Mouse (Mus musculus) mouse embryonic stem cell (cell line): ENCODE data around the gene B3gnt9.

Experiments used
- in situ Hi-C, 2 experiments: fragments of 300-500 bp; cut with MboI; formaldehyde crosslinking; loops; 1 replicate in 1 of 2; 3 replicates in 1 of 2; pipeline ENCODE4 v1.14.3; 2019 to 2020; ENCODE audit warnings: low sequenced_read_pairs in 2 of 2, low pct_unique_long_range_greater_than_20kb in 1 of 2, mixed read lengths in 1 of 2; ENCODE audit not compliant: unreplicated experiment in 1 of 2

B3gnt9 gene

GRCm38 (mm10) chr8:105264024-105264982, 9.3 kb upstream of the B3gnt9 start, which contains the start of the genes Tradd and Fbxl8:
Tradd (minus strand) TSS chr8:105264609.
Fbxl8 (plus strand) TSS chr8:105264648.
- in situ Hi-C loops = no loop called here

- in situ Hi-C loops = no loop called here
Observed at GRCm38 (mm10) chr8:105263244-105263912, 8.4 kb upstream of the B3gnt9 start.

- in situ Hi-C loops = no loop called here
Observed at GRCm38 (mm10) chr8:105261326-105261980, 6.5 kb upstream of the B3gnt9 start.

DNA sequence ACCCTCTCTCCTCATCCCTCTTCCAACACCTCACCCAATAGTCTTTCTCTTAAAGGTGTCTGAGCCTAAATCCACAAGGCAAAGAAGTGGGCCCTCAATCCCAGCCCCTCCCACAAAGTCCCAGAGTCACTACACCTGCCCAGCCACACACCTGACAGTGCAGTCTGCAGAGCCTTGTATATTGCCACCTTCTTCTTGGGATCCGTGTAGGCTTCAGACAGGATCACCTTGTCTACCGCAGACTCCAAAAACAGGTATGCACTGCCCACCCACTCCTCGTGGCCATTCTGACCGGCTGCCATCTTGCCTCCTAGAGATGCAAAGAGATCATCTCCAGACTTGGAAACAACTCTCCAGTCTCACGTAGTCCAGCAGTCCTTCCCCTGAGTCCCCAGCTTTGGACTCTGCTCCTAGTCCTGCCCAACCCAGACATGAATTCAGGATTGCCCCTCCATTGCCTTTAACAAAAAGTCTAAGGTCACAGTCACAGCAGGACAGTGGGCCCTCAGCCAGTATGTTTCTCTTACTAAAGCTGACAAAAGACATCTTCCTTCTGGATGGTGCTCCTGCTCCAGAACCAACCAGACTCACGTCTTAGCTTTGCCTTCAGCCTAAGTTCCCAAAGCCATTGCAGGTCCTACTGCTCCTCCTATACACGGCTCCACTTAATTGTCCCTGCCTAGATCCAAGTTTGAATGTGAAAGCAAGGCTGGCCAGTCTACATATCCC, 5.6 kb upstream of the B3gnt9 start:
- in situ Hi-C loops = no loop called here

- in situ Hi-C loops = no loop called here
Observed at GRCm38 (mm10) chr8:105259721-105260320, 4.9 kb upstream of the B3gnt9 start.

DNA sequence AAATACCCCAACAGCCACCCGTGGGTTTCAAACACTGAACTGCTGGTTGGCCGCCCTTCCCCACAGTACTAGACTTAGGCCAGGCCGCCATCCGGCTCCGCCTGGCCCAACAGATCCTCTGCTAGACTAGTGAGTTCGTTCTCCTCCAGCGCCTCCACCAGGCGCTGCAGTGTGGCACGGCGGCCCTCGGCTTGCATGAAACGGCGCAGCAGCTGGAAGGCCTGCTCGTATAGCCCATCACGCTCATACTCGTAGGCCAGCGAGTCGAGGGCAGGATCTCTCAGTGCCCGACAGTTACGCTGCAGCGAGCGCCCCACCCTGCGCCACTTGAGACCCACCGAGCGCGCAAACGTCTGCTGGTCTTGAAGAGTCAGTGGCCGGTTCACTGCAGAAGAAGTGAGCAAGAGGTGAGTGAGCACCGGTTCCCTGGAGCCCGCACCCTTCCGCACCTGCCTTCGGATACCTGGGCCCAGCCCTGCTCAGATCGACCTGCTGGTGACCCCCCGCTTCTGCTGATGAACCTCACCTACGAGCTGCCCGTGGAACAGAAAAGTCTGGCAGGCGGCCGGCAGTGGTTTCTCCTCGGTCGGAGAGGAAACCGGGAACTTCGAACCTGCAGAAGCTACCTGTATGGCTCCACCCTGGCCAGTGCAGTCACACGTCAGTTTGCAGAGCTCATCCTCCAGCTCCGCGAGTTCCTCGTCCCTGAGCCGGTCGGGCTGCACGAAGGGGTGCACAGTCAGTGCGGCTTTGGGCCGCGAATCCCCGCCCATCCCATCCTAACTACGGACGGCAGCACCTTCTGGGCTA, 4.2 kb upstream of the B3gnt9 start:
- in situ Hi-C loops = no loop called here

- in situ Hi-C loops = no loop called here
Observed at GRCm38 (mm10) chr8:105257318-105258114, 2.6 kb upstream of the B3gnt9 start.

DNA sequence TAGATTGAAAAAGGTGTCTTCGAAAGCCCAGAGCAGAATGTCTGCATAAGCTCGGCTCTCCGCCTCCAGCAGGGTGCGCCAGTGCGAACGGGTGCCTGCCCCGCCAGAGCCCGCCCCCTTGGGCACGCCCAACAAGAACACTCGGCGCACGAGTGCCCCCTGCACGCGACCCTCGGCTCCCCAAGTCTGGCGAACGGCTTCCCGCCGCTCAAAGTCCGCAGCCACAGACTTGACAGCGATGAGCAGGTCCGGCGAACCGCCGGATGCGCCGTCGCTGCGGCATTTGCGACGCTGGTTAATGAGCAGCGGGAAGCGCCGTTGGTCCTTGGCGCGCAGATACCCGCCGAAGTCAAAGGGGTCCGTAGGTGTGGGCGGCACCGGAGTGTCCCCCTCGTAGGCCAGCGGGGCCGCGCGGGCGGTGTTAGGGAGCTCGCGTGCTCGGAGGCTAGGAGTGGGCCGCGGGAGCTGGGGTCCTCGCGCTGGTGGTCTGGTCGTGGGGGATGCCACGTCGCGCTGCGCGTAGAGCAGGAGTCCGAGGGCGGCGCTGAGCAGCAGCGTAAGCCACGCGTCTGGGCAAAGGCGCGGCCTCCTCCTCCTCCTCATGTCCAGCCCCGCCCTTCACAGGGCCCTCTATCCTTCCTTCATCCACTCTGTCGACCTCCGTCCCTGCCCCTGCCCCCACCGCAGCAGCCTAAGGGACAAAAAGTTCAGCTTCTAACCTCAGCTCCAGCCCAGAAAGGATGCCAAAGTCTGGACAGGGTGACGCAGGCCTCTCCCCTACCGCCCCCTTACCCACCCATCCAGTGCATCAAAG, 594 bp downstream of the B3gnt9 start:
- in situ Hi-C loops = no loop called here

GRCm38 (mm10) chr8:105253766-105254151, 1.2 kb downstream of the B3gnt9 start:
- in situ Hi-C loops = no loop called here

DNA sequence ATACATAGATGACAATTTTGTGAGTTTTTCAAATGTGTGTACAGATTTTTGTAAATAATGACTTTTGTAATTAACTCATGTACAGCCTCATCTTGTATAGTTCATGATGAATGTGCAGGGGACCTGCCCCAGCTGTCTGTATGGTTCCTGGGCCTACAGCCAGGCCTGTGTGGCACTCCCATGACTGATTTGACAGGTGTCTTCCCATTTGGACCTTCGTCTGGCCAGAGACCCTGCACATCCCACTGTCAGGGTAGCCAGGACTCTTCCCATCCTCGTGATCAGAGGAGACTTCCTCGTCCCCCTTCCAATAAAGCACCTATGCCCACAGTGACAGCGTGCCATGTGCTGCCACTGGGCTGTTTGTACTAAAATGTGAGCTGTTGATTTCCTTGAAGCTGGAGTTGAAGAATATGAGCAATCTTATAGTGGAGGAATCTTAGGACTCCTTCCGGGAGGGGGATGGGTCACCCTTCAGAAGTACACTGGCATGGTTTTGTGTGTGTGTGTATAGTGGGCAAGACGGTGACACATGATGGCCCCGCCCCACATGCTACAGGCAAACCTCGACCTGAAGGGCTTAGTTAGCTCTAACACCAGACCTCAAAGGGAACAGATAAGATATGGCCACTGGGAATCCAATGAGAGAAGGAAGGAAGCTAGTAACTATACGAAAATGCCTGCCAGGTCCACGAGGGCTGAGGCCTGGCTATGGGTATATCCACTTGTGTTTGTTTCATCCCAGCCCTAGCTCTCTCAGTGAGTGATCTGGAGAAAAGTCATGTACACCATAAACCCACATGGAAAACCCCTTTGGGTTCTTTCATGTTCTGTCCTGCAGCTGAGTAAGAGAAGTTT, 2.0 kb downstream of the B3gnt9 start:
- in situ Hi-C loops = no loop called here

DNA sequence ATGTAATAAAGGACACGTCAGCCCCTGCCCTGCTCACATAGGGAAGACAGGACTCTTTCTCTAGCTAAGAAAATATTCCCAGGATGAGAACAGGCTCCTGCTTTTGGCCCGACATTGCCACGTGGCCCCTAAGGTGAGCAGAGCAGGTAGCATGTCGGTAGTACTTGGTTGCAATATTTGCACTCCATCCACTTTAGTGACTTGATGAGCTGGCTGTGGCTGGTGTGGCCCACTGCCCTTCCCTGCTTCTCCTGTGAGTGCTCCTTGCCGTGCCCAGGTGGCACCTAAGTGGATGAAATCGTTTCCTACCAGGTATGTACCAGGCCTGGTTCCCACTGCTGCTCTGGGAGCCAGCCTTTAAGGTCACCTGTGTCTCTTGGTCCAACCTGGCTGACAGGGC, 3.0 kb downstream of the B3gnt9 start:
- in situ Hi-C loops = no loop called here

GRCm38 (mm10) chr8:105241016-105241415, 13.9 kb downstream of the B3gnt9 start:
- in situ Hi-C loops = no loop called here

GRCm38 (mm10) chr8:105237442-105238142, 17.4 kb downstream of the B3gnt9 start:
- in situ Hi-C loops = no loop called here

GRCm38 (mm10) chr8:105235206-105235605, 19.7 kb downstream of the B3gnt9 start:
- in situ Hi-C loops = no loop called here
